Mouse (Mus musculus) testis, adult 2 months (tissue): ENCODE measurements around the gene Ncapd2. TPM values are rescaled to one million over a fixed set of nuclear protein-coding genes. Genes with fewer than 3 reads are reported as not detected.

ENCODE experiments used
- H3K27ac ChIP-seq: fragments of 200-500 bp; 2 replicates; pipeline ENCODE4 v1.5.1; 2012; ENCODE audit warnings: low read depth, low read length; ENCODE audit not compliant: control insufficient read depth, insufficient read depth
- H3K27me3 ChIP-seq: fragments of 200-500 bp; 2 replicates; pipeline ENCODE4 v1.6.1; 2012; ENCODE audit warnings: mild to moderate bottlenecking, low read length, moderate library complexity; ENCODE audit not compliant: control insufficient read depth, insufficient read depth
- H3K36me3 ChIP-seq: fragments of 200-500 bp; 2 replicates; pipeline ENCODE4 v1.6.1; 2012; ENCODE audit warnings: mild to moderate bottlenecking, low read length; ENCODE audit not compliant: control insufficient read depth, insufficient read depth
- H3K4me1 ChIP-seq: fragments of 200-500 bp; 2 replicates; pipeline ENCODE4 v1.6.1; 2012; ENCODE audit warnings: low read length; ENCODE audit not compliant: control insufficient read depth, insufficient read depth
- H3K4me3 ChIP-seq: fragments of 200-500 bp; 2 replicates; pipeline ENCODE4 v1.5.1; 2012; ENCODE audit warnings: low read depth, mild to moderate bottlenecking, low read length, moderate library complexity, mixed read lengths; ENCODE audit not compliant: control insufficient read depth
- CTCF ChIP-seq: fragments of 200-500 bp; IDR thresholded peaks from 2 replicates; pipeline ENCODE4 v1.5.1; 2012; ENCODE audit warnings: low read depth, mild to moderate bottlenecking, inconsistent platforms, low read length, moderate library complexity; ENCODE audit not compliant: control insufficient read depth, insufficient read depth, insufficient replicate concordance
- POLR2A ChIP-seq: fragments of 200-500 bp; IDR thresholded peaks from 2 replicates; pipeline ENCODE4 v1.6.1; 2012; ENCODE audit warnings: low read depth, mild to moderate bottlenecking, inconsistent platforms, low read length, moderate library complexity; ENCODE audit not compliant: control insufficient read depth
- polyA plus RNA-seq: library from polyadenylated mRNA; depleted of rRNA; stranded (reverse); fragments of >200 nt; gene quantifications from 2 replicates; pipeline ENCODE4 v1.2.3, GENCODE M21; 2012

The Ncapd2 gene
- polyA plus RNA-seq, 1 experiment, result 100 TPM

GRCm38 (mm10) chr6:125234520-125234828, 43.0 kb upstream of the Ncapd2 start:
- peak overlapping the region; percentile 1 for H3K4me3 ChIP-seq
- no peaks in the 10 kb centered on the region for H3K36me3 ChIP-seq
- peaks cover 8% of the 10 kb centered on the region for H3K4me1 ChIP-seq
- TF ChIP-seq POLR2A, result no peak
- TF ChIP-seq CTCF, result no peak
- no peak overlapping the region for H3K27ac ChIP-seq
- H3K27me3 ChIP-seq, result no peaks in the 10 kb centered on the region

DNA sequence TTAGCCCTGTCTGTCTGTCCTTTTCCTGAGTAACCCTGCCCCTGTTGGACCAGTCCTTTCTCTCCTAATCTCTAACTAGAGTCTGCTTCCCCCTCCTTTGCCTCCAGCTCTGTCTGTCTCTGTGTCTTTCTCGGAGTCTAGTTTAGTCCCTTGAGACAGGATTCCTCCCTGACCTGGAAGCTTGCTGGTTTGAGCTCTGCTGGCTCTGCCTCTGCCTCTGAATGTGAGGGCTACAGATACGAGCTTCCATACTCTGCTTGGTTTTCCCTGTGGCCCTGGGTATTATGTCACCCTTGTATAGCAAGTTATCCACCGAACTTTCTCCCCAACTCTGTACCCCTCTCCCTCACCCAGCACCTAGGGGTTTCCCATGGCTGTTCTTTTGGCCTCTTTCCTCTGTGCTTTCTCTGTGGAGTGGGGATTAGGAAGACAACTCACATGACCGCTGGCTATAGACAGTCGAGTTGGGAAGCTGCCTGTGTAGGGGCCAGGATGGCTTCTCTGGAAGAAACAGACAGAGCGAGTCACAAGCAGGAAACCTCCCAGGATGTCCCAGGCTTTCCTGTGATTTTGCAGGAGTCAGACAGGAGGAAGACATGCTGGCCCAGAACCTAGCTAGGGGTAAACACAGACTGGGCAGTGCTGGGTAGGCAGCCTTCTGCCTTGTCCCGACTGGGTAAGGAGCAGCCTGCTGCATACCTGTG, 42.5 kb upstream of the Ncapd2 start:
- peak overlapping the region; percentile 7; the same call in 1 of the 2 replicates for H3K27ac ChIP-seq
- TF ChIP-seq POLR2A, result no peak
- TF ChIP-seq CTCF, result no peak
- no peaks in the 10 kb centered on the region for H3K27me3 ChIP-seq
- H3K4me3 ChIP-seq, result peak overlapping the region; percentile 52
- H3K4me1 ChIP-seq, result peaks cover 8% of the 10 kb centered on the region
- no peaks in the 10 kb centered on the region for H3K36me3 ChIP-seq

DNA sequence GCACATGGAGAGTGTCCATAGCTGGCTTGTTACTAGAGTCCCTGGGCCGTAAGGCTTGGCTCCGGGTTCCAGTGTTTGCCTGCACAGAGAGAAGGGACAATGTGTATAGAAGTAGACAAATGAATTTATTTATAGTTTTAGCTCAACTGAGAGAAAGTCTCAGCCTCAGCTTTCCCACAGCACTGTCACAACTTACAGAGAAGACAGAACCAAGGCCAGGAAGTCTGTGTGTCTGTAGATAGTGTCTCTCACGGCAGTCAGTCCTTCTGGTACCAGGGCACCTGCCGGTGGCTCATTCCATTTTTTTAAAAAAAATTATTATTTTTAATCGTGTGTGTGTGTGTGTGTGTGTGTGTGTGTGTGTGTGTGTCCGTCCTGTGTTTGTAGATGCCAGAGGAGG, 41.0 kb upstream of the Ncapd2 start:
- peaks cover 8% of the 10 kb centered on the region for H3K4me1 ChIP-seq
- no peak overlapping the region for H3K27ac ChIP-seq
- no peaks in the 10 kb centered on the region for H3K36me3 ChIP-seq
- peak overlapping the region; percentile 91 for H3K4me3 ChIP-seq
- H3K27me3 ChIP-seq, result no peaks in the 10 kb centered on the region
- TF ChIP-seq CTCF (no peak), POLR2A (no peak)

- TF ChIP-seq CTCF, result no peak
- TF ChIP-seq POLR2A, result no peak; the same call in 1 of the 2 replicates
- H3K4me1 ChIP-seq, result peaks cover 8% of the 10 kb centered on the region
- H3K27ac ChIP-seq, result peak overlapping the region; percentile 91
- H3K36me3 ChIP-seq, result no peaks in the 10 kb centered on the region
- no peaks in the 10 kb centered on the region for H3K27me3 ChIP-seq
- peak overlapping the region; percentile 91 for H3K4me3 ChIP-seq
These were observed 40.5 kb upstream of the Ncapd2 start for GRCm38 (mm10) chr6:125232045-125232437.

DNA sequence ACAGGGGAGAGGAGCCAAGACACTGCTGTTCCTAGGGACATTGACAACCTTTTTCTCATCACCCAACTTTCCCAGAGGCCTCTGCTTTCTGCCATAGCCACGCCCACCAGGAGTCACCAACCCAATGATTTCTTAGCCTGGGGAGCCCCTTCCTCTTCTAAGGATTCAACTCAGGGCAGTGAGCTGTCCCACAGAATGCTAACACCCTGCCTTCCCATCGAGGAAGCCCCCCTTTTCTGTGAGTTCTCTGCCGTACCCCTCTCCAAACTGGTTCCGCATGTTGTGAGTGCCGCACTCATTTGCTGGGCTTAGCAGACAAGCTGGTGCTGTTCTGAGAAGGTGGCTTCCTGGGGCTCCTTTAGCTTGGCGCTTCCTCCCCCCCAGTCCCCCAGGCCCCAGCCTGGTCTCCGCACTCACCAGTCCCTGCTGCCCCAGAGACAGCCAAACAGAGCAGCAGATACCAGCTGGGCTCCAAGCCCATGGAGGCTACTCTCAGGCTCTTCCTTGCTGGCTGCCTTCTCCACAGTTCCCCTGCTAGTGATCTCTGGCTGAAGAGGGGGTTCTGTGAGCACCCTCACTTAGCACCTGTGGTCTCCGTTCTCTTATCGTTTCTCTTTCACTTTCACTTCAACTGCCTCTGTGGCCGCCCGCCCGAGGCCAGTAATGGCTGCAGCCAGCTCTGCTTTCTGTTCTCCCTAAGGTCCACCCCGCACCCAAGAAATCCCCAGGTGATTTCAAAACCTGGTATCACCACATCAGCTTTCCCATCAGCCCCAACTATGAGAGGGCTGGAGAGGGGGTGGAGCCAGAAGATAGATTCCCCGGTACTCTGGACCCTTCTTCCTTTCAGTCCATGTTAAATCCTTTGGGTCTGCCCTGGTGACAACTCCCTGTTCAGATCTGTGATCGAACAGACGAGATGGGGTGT, 39.9 kb upstream of the Ncapd2 start, which contains the start of gene Tapbpl:
TSS of gene Tapbpl (minus strand) at position 744 of the 928 bp plus-strand sequence.
- Histone ChIP-seq H3K36me3 (no peaks in the 10 kb centered on the region), H3K27me3 (no peaks in the 10 kb centered on the region), H3K4me1 (peaks cover 8% of the 10 kb centered on the region), H3K27ac (peak within 1 kb of the TSS; percentile 91), H3K4me3 (peak within 1 kb of the TSS; percentile 91)
- TF ChIP-seq POLR2A (no peak; the same call in 1 of the 2 replicates), CTCF (no peak)

GRCm38 (mm10) chr6:125230571-125230970, 39.1 kb upstream of the Ncapd2 start:
- peaks cover 8% of the 10 kb centered on the region for H3K4me1 ChIP-seq
- no peaks in the 10 kb centered on the region for H3K36me3 ChIP-seq
- no peak overlapping the region for H3K27ac ChIP-seq
- peak overlapping the region; percentile 91 for H3K4me3 ChIP-seq
- H3K27me3 ChIP-seq, result no peaks in the 10 kb centered on the region
- no peak for TF ChIP-seq POLR2A
- no peak for TF ChIP-seq CTCF

DNA sequence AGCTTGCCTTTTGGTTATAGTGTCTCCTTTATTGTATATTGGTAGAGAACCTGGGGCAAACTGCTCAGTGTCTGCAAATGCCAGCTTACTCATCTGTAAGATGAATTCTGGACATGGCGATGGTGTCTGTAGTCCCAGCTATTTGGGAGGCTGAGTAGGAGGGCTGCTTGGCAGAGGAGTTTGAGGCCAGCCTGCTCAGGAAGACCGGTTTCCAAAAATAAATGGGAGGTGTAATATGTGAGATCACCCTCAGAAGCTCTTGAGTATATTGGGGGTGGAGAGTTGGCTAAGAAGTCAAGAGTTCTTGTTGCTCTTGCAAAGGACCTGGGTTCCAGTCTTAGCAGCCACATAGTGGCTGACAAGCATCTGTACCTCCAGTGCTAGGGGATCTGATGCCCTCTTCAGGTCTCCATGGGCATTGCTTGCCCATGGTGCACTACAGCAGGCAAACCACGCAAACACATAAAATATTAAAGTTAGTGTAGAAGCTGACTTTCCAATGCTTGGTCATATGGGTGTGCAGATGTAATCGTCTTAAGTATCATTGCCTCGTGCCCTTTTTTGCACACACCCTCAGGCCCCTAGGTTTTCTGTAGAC, 34.1 kb upstream of the Ncapd2 start:
- H3K4me1 ChIP-seq, result no peaks in the 10 kb centered on the region
- H3K36me3 ChIP-seq, result no peaks in the 10 kb centered on the region
- no peak overlapping the region for H3K4me3 ChIP-seq
- H3K27ac ChIP-seq, result no peak overlapping the region
- TF ChIP-seq POLR2A (no peak), CTCF (peak; percentile 31; the same call in 1 of the 2 replicates)
- H3K27me3 ChIP-seq, result no peaks in the 10 kb centered on the region
